28 mouse cellular contexts compared by ENCODE assay signal in genomic region chr11:111005103-111005502, GRCm38 (mm10). TPM values are rescaled to one million over a fixed set of nuclear protein-coding genes. Genes with fewer than 3 reads are reported as not detected.
"Had no signal": no experiment of that assay in that cellular context is flagged by ENCODE, and none has a peak within 500 bp of the region (broad histone marks: within the 10 kb centered on the region; RNA-seq: fewer than 3 reads in every experiment).

No protein-coding gene starts in this region.

- H3K4me3 ChIP-seq: embryonic facial prominence, embryonic 10.5 days; embryonic facial prominence, embryonic 12.5 days; embryonic facial prominence, embryonic 13.5 days; embryonic facial prominence, embryonic 15.5 days; erythroblast, embryonic 14.5 days; forebrain, embryonic 10.5 days; forebrain, embryonic 12.5 days; forebrain, embryonic 13.5 days; forebrain, embryonic 15.5 days; gastrocnemius, adult 2 months had no signal

- H3K9me3 ChIP-seq: embryonic facial prominence, embryonic 10.5 days; embryonic facial prominence, embryonic 12.5 days; embryonic facial prominence, embryonic 13.5 days; embryonic facial prominence, embryonic 15.5 days; forebrain, embryonic 10.5 days; forebrain, embryonic 12.5 days; forebrain, embryonic 13.5 days; forebrain, embryonic 15.5 days had no signal

- ATAC-seq: forebrain, embryonic 13.5 days; forebrain, embryonic 14.5 days; forebrain, embryonic 15.5 days; forebrain, embryonic 16.5 days; forebrain, postnatal 0 days had no signal

- H3K27me3 ChIP-seq: embryonic facial prominence, embryonic 12.5 days; embryonic facial prominence, embryonic 13.5 days; embryonic facial prominence, embryonic 15.5 days; forebrain, embryonic 12.5 days; forebrain, embryonic 13.5 days; forebrain, embryonic 15.5 days had no signal

- DNase-seq: cerebellum, adult 18-20 months; cerebellum, adult 2 months; cerebellum, adult 8-10 months; cerebellum, adult 9-10 months; cerebellum, adult 9-11 months; cerebellum, postnatal 10 days; cerebellum, postnatal 14 days; cerebellum, postnatal 25 days; cerebellum, postnatal 36 days; embryo, embryonic 11 days; forebrain, postnatal 0 days; gastrocnemius, adult 2 months; gastrocnemius, postnatal 10 days; gastrocnemius, postnatal 14 days; gastrocnemius, postnatal 25 days; gastrocnemius, postnatal 36 days; heart, adult 11 months had no signal

- H3K27ac ChIP-seq: embryonic facial prominence, embryonic 10.5 days; embryonic facial prominence, embryonic 12.5 days; embryonic facial prominence, embryonic 13.5 days; embryonic facial prominence, embryonic 15.5 days; forebrain, embryonic 10.5 days; forebrain, embryonic 12.5 days; forebrain, embryonic 13.5 days; forebrain, embryonic 15.5 days; gastrocnemius, adult 2 months had no signal

- H3K4me2 ChIP-seq: embryonic facial prominence, embryonic 12.5 days; embryonic facial prominence, embryonic 13.5 days; embryonic facial prominence, embryonic 15.5 days; forebrain, embryonic 12.5 days; forebrain, embryonic 13.5 days; forebrain, embryonic 15.5 days had no signal

- H3K4me1 ChIP-seq: embryonic facial prominence, embryonic 12.5 days; embryonic facial prominence, embryonic 15.5 days; forebrain, embryonic 10.5 days; forebrain, embryonic 12.5 days; forebrain, embryonic 13.5 days; forebrain, embryonic 15.5 days had no signal

- H3K9ac ChIP-seq: embryonic facial prominence, embryonic 12.5 days; embryonic facial prominence, embryonic 13.5 days; embryonic facial prominence, embryonic 15.5 days; forebrain, embryonic 12.5 days; forebrain, embryonic 13.5 days; forebrain, embryonic 15.5 days; forebrain, postnatal 0 days had no signal

- H3K36me3 ChIP-seq: embryonic facial prominence, embryonic 10.5 days; embryonic facial prominence, embryonic 12.5 days; embryonic facial prominence, embryonic 13.5 days; embryonic facial prominence, embryonic 15.5 days; forebrain, embryonic 10.5 days; forebrain, embryonic 12.5 days; forebrain, embryonic 15.5 days had no signal

RNA-seq across cellular contexts. Expression of gene Kcnj16, which starts 37.3 kb away (rescaled TPM):
- polyA plus RNA-seq: embryonic facial prominence, embryonic 13.5 days; erythroblast, embryonic 14.5 days; forebrain, embryonic 12.5 days; forebrain, embryonic 13.5 days; forebrain, embryonic 14.5 days had no signal
